Mouse (Mus musculus): ENCODE data around the gene Ribc1.

The Ribc1 gene

GRCm38 (mm10) chrX:152016151-152017145 is at the start of gene Ribc1, which contains the start of gene Smc1a:
Gene Ribc1 (minus strand): TSS chrX:152016295.
Gene Smc1a (plus strand): TSS chrX:152016428.
- peak; percentile 84 for DNase-seq

- DNase-seq: no peak
Observed at GRCm38 (mm10) chrX:152065674-152066073, 49.6 kb upstream of the Ribc1 start.

- DNase-seq: no peak
Observed at GRCm38 (mm10) chrX:152054094-152054493, 38.0 kb upstream of the Ribc1 start.

GRCm38 (mm10) chrX:152052546-152052945 is 36.5 kb upstream of the Ribc1 start:
- DNase-seq: no peak

- no peak for DNase-seq
Observed at GRCm38 (mm10) chrX:152047230-152047629, 31.1 kb upstream of the Ribc1 start.

- DNase-seq: no peak
Observed at GRCm38 (mm10) chrX:152039865-152040264, 23.8 kb upstream of the Ribc1 start.

- DNase-seq: no peak
Observed at GRCm38 (mm10) chrX:152019294-152019693, 3.2 kb upstream of the Ribc1 start.

GRCm38 (mm10) chrX:152017186-152017585 is 1.1 kb upstream of the Ribc1 start:
- DNase-seq: no peak

- no peak for DNase-seq
Observed at GRCm38 (mm10) chrX:152015752-152016150, 344 bp downstream of the Ribc1 start.

GRCm38 (mm10) chrX:152007863-152008262 is 8.2 kb downstream of the Ribc1 start:
- no peak for DNase-seq

GRCm38 (mm10) chrX:152002865-152003264 is 13.2 kb downstream of the Ribc1 start:
- no peak for DNase-seq

- peak; percentile 85 for DNase-seq
Observed at GRCm38 (mm10) chrX:152001737-152002710, 14.1 kb downstream of the Ribc1 start, which contains the start of gene Hsd17b10. Gene Hsd17b10 (plus strand): TSS chrX:152001845.

- no peak for DNase-seq
Observed at GRCm38 (mm10) chrX:152001182-152001684, 14.9 kb downstream of the Ribc1 start.

- DNase-seq: no peak
Observed at GRCm38 (mm10) chrX:151999006-151999710, 16.9 kb downstream of the Ribc1 start.
